Mouse (Mus musculus) C2C12 (cell line): Measurements from ENCODE around the gene Lsm7.

Experiments
- CTCF ChIP-seq: IDR thresholded peaks from one replicate; pipeline ENCODE4 v1.5.1; 2011; ENCODE audit not compliant: control insufficient read depth, insufficient read depth, insufficient read length
- MAX ChIP-seq: IDR thresholded peaks from one replicate; pipeline ENCODE4 v1.6.1; 2011; ENCODE audit warnings: mild to moderate bottlenecking, control low read depth

DNA sequence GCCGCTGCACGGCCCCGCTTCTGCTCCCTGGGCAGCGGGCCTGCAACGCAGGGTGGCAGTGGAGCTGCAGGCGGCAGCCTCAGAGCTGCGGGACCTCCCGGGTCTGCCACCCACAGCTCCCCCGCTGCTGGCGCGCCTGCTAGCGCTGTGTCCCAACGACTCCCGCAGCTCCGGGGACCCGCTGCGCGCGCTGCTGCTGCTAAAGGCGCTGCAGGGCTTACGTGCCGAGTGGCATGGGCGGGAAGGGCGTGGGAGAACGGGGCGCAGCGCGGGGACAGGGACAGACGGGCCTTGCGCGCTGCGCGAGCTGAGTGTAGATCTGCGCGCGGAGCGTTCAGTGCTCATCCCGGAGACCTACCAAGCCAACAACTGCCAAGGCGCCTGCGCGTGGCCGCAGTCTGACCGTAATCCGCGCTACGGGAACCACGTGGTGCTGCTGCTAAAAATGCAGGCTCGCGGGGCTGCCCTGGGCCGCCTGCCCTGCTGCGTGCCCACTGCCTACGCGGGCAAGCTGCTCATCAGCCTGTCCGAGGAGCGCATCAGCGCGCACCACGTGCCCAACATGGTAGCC is 47.9 kb downstream of the Lsm7 start:
- TF ChIP-seq CTCF = no peak
- no peak for TF ChIP-seq MAX
